Mouse (Mus musculus): ENCODE results near the gene Magea8. TPM values are rescaled to one million over a fixed set of nuclear protein-coding genes. Genes with fewer than 3 reads are reported as not detected.
"Not testable (repeated sequence)": the region's sequence is repeated elsewhere in the genome, so short reads cannot be mapped to it uniquely, and the experiment has no call there.

Gene Magea8
- total RNA-seq (2021), result not detected
- long read RNA-seq, experiment 1, result 0 reads
- long read RNA-seq, experiment 2, result 0 reads

DNA sequence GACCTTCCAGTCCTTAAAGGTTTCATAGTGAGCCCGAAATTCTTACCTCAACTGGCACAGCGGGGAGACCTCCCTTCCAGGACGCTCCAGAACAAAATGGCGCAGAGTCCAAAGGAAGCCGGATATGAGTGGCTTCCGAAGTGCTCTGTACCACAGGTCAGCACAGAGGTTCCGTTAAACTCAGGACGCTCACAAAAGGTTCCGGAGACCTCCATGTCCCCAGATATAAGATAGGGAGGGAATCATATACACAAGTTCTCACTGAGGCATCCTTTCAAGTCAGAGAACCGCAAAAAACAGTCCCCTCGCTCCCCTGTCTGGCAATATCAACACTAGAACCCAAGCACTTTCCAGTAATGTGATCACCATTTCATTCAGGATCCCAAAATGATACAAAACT, at the start of gene Magea8:
Magea8 (minus strand) TSS at position 101 of the 400 bp plus-strand sequence.
- not testable (repeated sequence) for DNase-seq

GRCm38 (mm10) chrX:154949405-154949804, 46.2 kb downstream of the Magea8 start, which contains the start of gene Magea3:
Gene Magea3 (minus strand): TSS chrX:154949505.
- not testable (repeated sequence) for DNase-seq

GRCm38 (mm10) chrX:154935887-154936286, 59.8 kb downstream of the Magea8 start, which contains the start of gene Magea6:
Gene Magea6 (minus strand): TSS chrX:154935987.
- DNase-seq, result not testable (repeated sequence)

Other genes starting within 250 kb of the Magea8 start
- gene Cldn34b1, start 105.6 kb downstream of the Magea8 start, total RNA-seq (2021), result not detected
- gene Magea6, start 59.9 kb downstream of the Magea8 start, total RNA-seq (2021), result not detected
- gene Magea3, start 46.3 kb downstream of the Magea8 start, total RNA-seq (2021), result not detected
- not detected for gene Magea5, start 67.3 kb upstream of the Magea8 start, total RNA-seq (2021)
- gene Magea1, start 93.9 kb upstream of the Magea8 start, total RNA-seq (2021), result not detected
- not detected for gene Magea2, start 97.8 kb upstream of the Magea8 start, total RNA-seq (2021)
- not detected for gene Cldn34b2, start 132.6 kb upstream of the Magea8 start, total RNA-seq (2021)
- gene Sat1, start 220.6 kb upstream of the Magea8 start, total RNA-seq (2021), result 10 to 100 TPM; 29.0 to 37.8 TPM

Measured in heart, adult 18-20 months (tissue).